Mouse (Mus musculus): ENCODE measurements around the gene Wdr59. TPM values are rescaled to one million over a fixed set of nuclear protein-coding genes. Genes with fewer than 3 reads are reported as not detected.

Wdr59 gene
- polyA plus RNA-seq, 1 experiment from 2014 or later: 6.0 TPM

GRCm38 (mm10) chr8:111424646-111425045 lies 97.2 kb downstream of the Wdr59 start:
- H3K9me3 ChIP-seq: no peaks in the 10 kb centered on the region
- H3K4me2 ChIP-seq (replicated peaks): no peak overlapping the region
- no peak overlapping the region for H3K4me3 ChIP-seq
- H3K27ac ChIP-seq (replicated peaks): no peak overlapping the region
- no peaks in the 10 kb centered on the region for H3K36me3 ChIP-seq
- WGBS: 92% methylated on average over 9 of the region's 9 CpGs
- no peaks in the 10 kb centered on the region for H3K4me1 ChIP-seq
- ATAC-seq (ENCODE audit: low FRiP score, low read depth): no peak
- no peak overlapping the region for H3K9ac ChIP-seq (replicated peaks)
- H3K27me3 ChIP-seq: no peaks in the 10 kb centered on the region

- no peaks in the 10 kb centered on the region for H3K27me3 ChIP-seq
- WGBS: 92% methylated on average over 11 of the region's 11 CpGs
- ATAC-seq (ENCODE audit: low FRiP score, low read depth): no peak
- no peak overlapping the region for H3K27ac ChIP-seq (replicated peaks)
- H3K9me3 ChIP-seq: no peaks in the 10 kb centered on the region
- H3K4me1 ChIP-seq: no peaks in the 10 kb centered on the region
- no peaks in the 10 kb centered on the region for H3K36me3 ChIP-seq
- no peak overlapping the region for H3K4me3 ChIP-seq
- no peak overlapping the region for H3K4me2 ChIP-seq (replicated peaks)
- no peak overlapping the region for H3K9ac ChIP-seq (replicated peaks)
Observed at GRCm38 (mm10) chr8:111424181-111424580, 97.7 kb downstream of the Wdr59 start.

- no peak overlapping the region for H3K4me2 ChIP-seq (replicated peaks)
- 82% methylated on average over 2 of the region's 2 CpGs for WGBS
- H3K36me3 ChIP-seq: no peaks in the 10 kb centered on the region
- H3K9ac ChIP-seq (replicated peaks): no peak overlapping the region
- no peaks in the 10 kb centered on the region for H3K27me3 ChIP-seq
- H3K27ac ChIP-seq (replicated peaks): no peak overlapping the region
- no peak for ATAC-seq (ENCODE audit: low FRiP score, low read depth)
- no peak overlapping the region for H3K4me3 ChIP-seq
- no peaks in the 10 kb centered on the region for H3K4me1 ChIP-seq
- H3K9me3 ChIP-seq: no peaks in the 10 kb centered on the region
Observed at GRCm38 (mm10) chr8:111422614-111423013, 99.3 kb downstream of the Wdr59 start.

GRCm38 (mm10) chr8:111419171-111419570 lies 102.7 kb downstream of the Wdr59 start:
- Histone ChIP-seq H3K27me3 (no peaks in the 10 kb centered on the region), H3K4me2 (replicated peaks) (no peak overlapping the region), H3K4me1 (no peaks in the 10 kb centered on the region), H3K9ac (replicated peaks) (no peak overlapping the region), H3K4me3 (no peak overlapping the region), H3K36me3 (no peaks in the 10 kb centered on the region), H3K27ac (replicated peaks) (no peak overlapping the region), H3K9me3 (no peaks in the 10 kb centered on the region)
- 80% methylated on average over 3 of the region's 3 CpGs for WGBS
- no peak for ATAC-seq (ENCODE audit: low FRiP score, low read depth)

- H3K4me3 ChIP-seq: no peak overlapping the region
- ATAC-seq (ENCODE audit: low FRiP score, low read depth): no peak
- H3K36me3 ChIP-seq: no peaks in the 10 kb centered on the region
- H3K4me1 ChIP-seq: no peaks in the 10 kb centered on the region
- H3K4me2 ChIP-seq (replicated peaks): no peak overlapping the region
- no peak overlapping the region for H3K27ac ChIP-seq (replicated peaks)
- H3K9ac ChIP-seq (replicated peaks): no peak overlapping the region
- H3K27me3 ChIP-seq: no peaks in the 10 kb centered on the region
- WGBS: 37% methylated on average over 9 of the region's 9 CpGs
- no peaks in the 10 kb centered on the region for H3K9me3 ChIP-seq
Observed at GRCm38 (mm10) chr8:111418601-111419000, 103.3 kb downstream of the Wdr59 start.

GRCm38 (mm10) chr8:111417222-111417621 lies 104.7 kb downstream of the Wdr59 start:
- Histone ChIP-seq H3K4me2 (replicated peaks) (no peak overlapping the region), H3K4me1 (no peaks in the 10 kb centered on the region), H3K9ac (replicated peaks) (no peak overlapping the region), H3K9me3 (no peaks in the 10 kb centered on the region), H3K36me3 (no peaks in the 10 kb centered on the region), H3K27me3 (no peaks in the 10 kb centered on the region), H3K27ac (replicated peaks) (no peak overlapping the region), H3K4me3 (no peak overlapping the region)
- ATAC-seq (ENCODE audit: low FRiP score, low read depth): no peak
- 88% methylated on average over 10 of the region's 10 CpGs for WGBS

- H3K9me3 ChIP-seq: no peaks in the 10 kb centered on the region
- no peak overlapping the region for H3K4me2 ChIP-seq (replicated peaks)
- H3K27ac ChIP-seq (replicated peaks): no peak overlapping the region
- no peak overlapping the region for H3K9ac ChIP-seq (replicated peaks)
- ATAC-seq (ENCODE audit: low FRiP score, low read depth): no peak
- WGBS: 48% methylated on average over 4 of the region's 4 CpGs
- H3K4me3 ChIP-seq: no peak overlapping the region
- no peaks in the 10 kb centered on the region for H3K4me1 ChIP-seq
- H3K36me3 ChIP-seq: no peaks in the 10 kb centered on the region
- no peaks in the 10 kb centered on the region; the same call in 1 of the 2 replicates for H3K27me3 ChIP-seq
Observed at GRCm38 (mm10) chr8:111403391-111403790, 118.5 kb downstream of the Wdr59 start.

Small RNAs within 50 kb of the gene (microRNA-seq; reads per million reads assigned to microRNA genes)
- not detected for gene Mir1957b

Other genes with a start within 250 kb of the Wdr59 start
- 73.0 and 74.4 TPM in 2 replicates for gene Rfwd3, start 221.9 kb downstream of the Wdr59 start, polyA plus RNA-seq (2016; fragmentation: Nextera tagmentation; extraction: Ambion mirVana)
- 0.26 and 0.31 TPM in 2 replicates for gene Mlkl, start 183.9 kb downstream of the Wdr59 start, polyA plus RNA-seq (2016; fragmentation: Nextera tagmentation; extraction: Ambion mirVana)
- gene Fa2h, start 128.3 kb downstream of the Wdr59 start, polyA plus RNA-seq (2016; fragmentation: Nextera tagmentation; extraction: Ambion mirVana): 0.18 TPM in 1 of 2 replicates, not detected in the other
- gene Znrf1, start 14.0 kb upstream of the Wdr59 start, polyA plus RNA-seq (2016; fragmentation: Nextera tagmentation; extraction: Ambion mirVana): 86.3 and 91.6 TPM in 2 replicates
- gene Ldhd, start 108.3 kb upstream of the Wdr59 start, polyA plus RNA-seq (2016; fragmentation: Nextera tagmentation; extraction: Ambion mirVana): 0.41 and 0.46 TPM in 2 replicates
- 24.3 and 25.5 TPM in 2 replicates for gene Zfp1, start 121.3 kb upstream of the Wdr59 start, polyA plus RNA-seq (2016; fragmentation: Nextera tagmentation; extraction: Ambion mirVana)
- not detected in 2 replicates for gene Ctrb1, start 168.9 kb upstream of the Wdr59 start, polyA plus RNA-seq (2016; fragmentation: Nextera tagmentation; extraction: Ambion mirVana)
- 52.4 and 53.8 TPM in 2 replicates for gene Bcar1, start 221.7 kb upstream of the Wdr59 start, polyA plus RNA-seq (2016; fragmentation: Nextera tagmentation; extraction: Ambion mirVana)